8 mouse cellular contexts compared by ENCODE assay signal in genomic region chr1:189756306-189757053, GRCm38 (mm10). TPM values are rescaled to one million over a fixed set of nuclear protein-coding genes. Genes with fewer than 3 reads are reported as not detected.
A peak's percentile ranks its signal among the peaks of the same experiment; 100 is the strongest.
DNase-seq lines count a peak whose midpoint lies in the region; ATAC-seq lines count a peak whose summit lies in the region.

No protein-coding gene starts in this region.

- H3K27me3 ChIP-seq in hindbrain, embryonic 15.5 days: no peaks in the 10 kb centered on the region
- no peaks in the 10 kb centered on the region for H3K27me3 ChIP-seq in limb, embryonic 12.5 days
- no peaks in the 10 kb centered on the region for H3K27me3 ChIP-seq in midbrain, embryonic 15.5 days (replicated peaks)

- H3K9me3 ChIP-seq in hindbrain, embryonic 15.5 days: no peaks in the 10 kb centered on the region
- H3K9me3 ChIP-seq in limb, embryonic 12.5 days: no peaks in the 10 kb centered on the region
- no peaks in the 10 kb centered on the region for H3K9me3 ChIP-seq in midbrain, embryonic 15.5 days

- H3K36me3 ChIP-seq in hindbrain, embryonic 15.5 days: no peaks in the 10 kb centered on the region
- H3K36me3 ChIP-seq in limb, embryonic 12.5 days: no peaks in the 10 kb centered on the region
- no peaks in the 10 kb centered on the region for H3K36me3 ChIP-seq in midbrain, embryonic 15.5 days (replicated peaks)

- intact Hi-C loops in left cerebral cortex, postnatal 25 days (cut with DNase I): no loop called here

- 0 out of 2 replicates have a peak overlapping the region, but pooled peaks have one; percentile 21 for H3K27ac ChIP-seq in hindbrain, embryonic 15.5 days (replicated peaks)
- peak overlapping the region; percentile 67 for H3K27ac ChIP-seq in limb, embryonic 12.5 days
- H3K27ac ChIP-seq in midbrain, embryonic 15.5 days: 0 out of 2 replicates have a peak overlapping the region, but pooled peaks have one; percentile 11

- H3K4me3 ChIP-seq in hindbrain, embryonic 15.5 days: no peak overlapping the region
- H3K4me3 ChIP-seq in limb, embryonic 12.5 days (replicated peaks): no peak overlapping the region
- H3K4me3 ChIP-seq in midbrain, embryonic 15.5 days: no peak overlapping the region

- no peak; the same call in 1 of the 2 replicates for ATAC-seq in hindbrain, embryonic 15.5 days (ENCODE audit: low FRiP score, low read depth)
- no peak for ATAC-seq in limb, embryonic 12.5 days (ENCODE audit: insufficient number of reproducible peaks, insufficient read depth, low FRiP score, low TSS enrichment, low read depth)
- no peak for ATAC-seq in midbrain, embryonic 15.5 days (replicated peaks)

- H3K9ac ChIP-seq in hindbrain, embryonic 15.5 days: no peak overlapping the region
- no peak overlapping the region for H3K9ac ChIP-seq in limb, embryonic 12.5 days (replicated peaks)
- no peak overlapping the region for H3K9ac ChIP-seq in midbrain, embryonic 15.5 days

- WGBS in hindbrain, embryonic 15.5 days: 42% methylated on average over 19 of the region's 19 CpGs
- WGBS in limb, embryonic 12.5 days: 38% methylated on average over 19 of the region's 19 CpGs
- 40% methylated on average over 19 of the region's 19 CpGs for WGBS in midbrain, embryonic 15.5 days

- no peak overlapping the region for H3K4me2 ChIP-seq in hindbrain, embryonic 15.5 days
- peak overlapping the region; percentile 19; the same call in 1 of the 2 replicates for H3K4me2 ChIP-seq in limb, embryonic 12.5 days
- no peak overlapping the region for H3K4me2 ChIP-seq in midbrain, embryonic 15.5 days

- H3K4me1 ChIP-seq in hindbrain, embryonic 15.5 days (replicated peaks): peaks cover 14% of the 10 kb centered on the region
- H3K4me1 ChIP-seq in limb, embryonic 12.5 days (replicated peaks): peaks cover 42% of the 10 kb centered on the region
- H3K4me1 ChIP-seq in midbrain, embryonic 15.5 days: peaks cover 8% of the 10 kb centered on the region; the same call in 1 of the 2 replicates

- DNase-seq in left cerebral cortex, postnatal 25 days (ENCODE audit: low spot score in 2 of 2): peak; percentile 18 to 36
- DNase-seq in left cerebral cortex, adult 8-10 months (ENCODE audit: low spot score in 2 of 2): no peak
- peak; percentile 48 for DNase-seq in embryo, embryonic 9.5 days (ENCODE audit: extremely low spot score)
- no peak for DNase-seq in frontal cortex, postnatal 10 days (ENCODE audit: low spot score in 2 of 2)
- no peak for DNase-seq in right cerebral cortex, postnatal 4 days

RNA-seq across cellular contexts. Expression of gene Ptpn14, which starts 28.4 kb away (rescaled TPM):
- 10 to 100 TPM; 10.6 to 12.7 TPM for total RNA-seq in left cerebral cortex, postnatal 25 days (2021)
- 10 to 100 TPM; 10.0 to 12.9 (median 10.2) TPM for total RNA-seq in left cerebral cortex, adult 8-10 months (2022)
- polyA plus RNA-seq in hindbrain, embryonic 15.5 days (2015; fragmentation: Nextera tagmentation; extraction: Ambion mirVana): 1.5 and 1.8 TPM in 2 replicates
- polyA plus RNA-seq in limb, embryonic 12.5 days (2016; fragmentation: Nextera tagmentation; extraction: Ambion mirVana): 9.6 and 11.4 TPM in 2 replicates
- polyA plus RNA-seq in midbrain, embryonic 15.5 days (2015; fragmentation: Nextera tagmentation; extraction: Ambion mirVana): 1.5 and 2.1 TPM in 2 replicates

Comparison
In these comparisons a context has a peak if more than half of its experiments do, and no peak if none do; other contexts are left out.
1. DNase-seq: peak in left cerebral cortex, postnatal 25 days (2 of 2) and embryo, embryonic 9.5 days (single experiment); none in left cerebral cortex, adult 8-10 months (0 of 2), frontal cortex, postnatal 10 days (0 of 2) and right cerebral cortex, postnatal 4 days (single experiment).
2. H3K27ac ChIP-seq: peak in every context shown above with its lines; median percentile 67 in limb, embryonic 12.5 days; 21 in hindbrain, embryonic 15.5 days; 11 in midbrain, embryonic 15.5 days.